Mouse (Mus musculus): ENCODE measurements around the gene Dph2.

GRCm38 (mm10) chr4:117918762-117919161, 26.9 kb upstream of the Dph2 start:
- TF ChIP-seq CTCF (IDR thresholded peaks at IDR 0.05; ENCODE audit: borderline replicate concordance, control insufficient read depth, extremely low read depth, insufficient read depth, low read length, poor library complexity) (no peak), POLR2A (IDR thresholded peaks at IDR 0.05; ENCODE audit: control insufficient read depth, extremely low read depth, insufficient read depth, low read length, poor library complexity) (no peak)
